Mouse (Mus musculus): Measurements from ENCODE around the gene Fdx1l.

Fdx1l gene

DNA sequence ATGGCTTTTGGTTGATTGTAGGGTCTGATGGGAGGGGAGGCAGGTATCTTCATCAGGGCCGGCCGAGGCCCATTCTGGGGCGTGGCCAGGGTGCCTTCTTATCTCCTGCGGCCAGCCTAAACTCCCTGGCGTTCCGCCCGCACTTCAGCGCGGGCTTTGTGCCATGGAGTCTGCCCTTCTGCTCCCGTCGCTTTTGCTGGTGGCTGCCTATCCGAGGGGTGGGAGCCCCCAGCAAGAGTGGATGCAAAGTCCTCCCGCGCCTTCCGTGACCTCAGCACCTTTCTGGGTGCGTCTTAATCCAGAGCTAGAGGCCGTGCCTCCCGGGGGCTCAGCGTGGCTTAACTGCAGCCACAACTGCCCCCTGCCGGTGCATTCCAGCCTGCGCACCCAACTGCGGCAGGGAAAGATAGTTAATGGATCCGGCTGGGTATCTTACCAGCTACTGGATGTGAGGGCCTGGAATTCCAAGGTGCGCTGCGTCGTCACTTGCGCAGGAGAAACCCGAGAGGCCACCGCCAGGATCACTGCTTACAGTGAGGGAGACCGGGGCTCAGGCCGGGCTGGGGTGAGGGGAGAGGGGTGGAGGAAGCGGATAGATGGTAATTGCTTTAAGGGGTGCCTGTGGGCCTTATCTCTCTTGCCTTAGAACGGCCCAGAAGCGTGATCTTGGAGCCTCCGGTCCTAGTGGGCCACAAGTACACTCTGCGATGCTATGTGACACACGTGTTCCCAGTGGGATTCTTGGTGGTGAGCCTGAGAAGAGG, 43.9 kb downstream of the Fdx1l start, which contains the start of gene Icam4:
Icam4 (plus strand) TSS at position 83 of the 764 bp plus-strand sequence.
- DNase-seq (ENCODE audit: low read depth, low spot score) = peak; percentile 49

DNA sequence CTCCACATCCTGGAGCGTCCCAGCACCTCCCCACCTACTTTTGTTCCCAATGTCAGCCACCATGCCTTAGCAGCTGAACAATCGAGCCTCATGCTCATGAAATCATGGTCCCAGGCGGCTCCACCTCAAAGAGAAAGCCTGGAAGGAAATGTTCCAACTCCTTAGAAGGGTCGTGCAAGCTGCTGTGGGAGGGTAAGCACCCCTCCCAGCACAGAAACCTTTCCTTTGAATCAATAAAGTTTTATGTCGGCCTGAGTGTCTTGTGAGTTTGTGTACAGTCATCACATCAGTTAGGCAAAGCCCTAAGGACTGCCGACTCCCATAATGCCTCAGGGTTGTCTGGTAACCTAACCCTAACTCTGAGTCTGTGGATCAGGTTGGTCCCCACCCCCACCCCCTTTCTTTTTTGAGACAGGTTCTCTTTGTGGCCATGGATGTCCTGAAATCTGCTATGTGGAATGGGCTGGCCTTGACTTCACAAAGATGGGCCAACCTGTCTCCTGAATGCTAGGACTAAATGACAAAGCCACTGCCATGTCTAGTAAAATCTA, 44.8 kb downstream of the Fdx1l start:
- no peak for DNase-seq (ENCODE audit: low read depth, low spot score)

DNA sequence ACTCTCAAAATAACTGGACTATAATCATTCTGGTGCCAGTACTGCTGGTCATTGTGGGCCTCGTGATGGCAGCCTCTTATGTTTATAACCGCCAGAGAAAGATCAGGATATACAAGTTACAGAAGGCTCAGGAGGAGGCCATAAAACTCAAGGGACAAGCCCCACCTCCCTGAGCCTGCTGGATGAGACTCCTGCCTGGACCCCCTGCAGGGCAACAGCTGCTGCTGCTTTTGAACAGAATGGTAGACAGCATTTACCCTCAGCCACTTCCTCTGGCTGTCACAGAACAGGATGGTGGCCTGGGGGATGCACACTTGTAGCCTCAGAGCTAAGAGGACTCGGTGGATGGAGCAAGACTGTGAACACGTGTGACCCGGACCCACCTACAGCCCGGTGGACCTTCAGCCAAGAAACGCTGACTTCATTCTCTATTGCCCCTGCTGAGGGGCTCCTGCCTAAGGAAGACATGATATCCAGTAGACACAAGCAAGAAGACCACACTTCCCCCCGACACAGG, 45.6 kb downstream of the Fdx1l start:
- DNase-seq (ENCODE audit: low read depth, low spot score) = no peak

DNA sequence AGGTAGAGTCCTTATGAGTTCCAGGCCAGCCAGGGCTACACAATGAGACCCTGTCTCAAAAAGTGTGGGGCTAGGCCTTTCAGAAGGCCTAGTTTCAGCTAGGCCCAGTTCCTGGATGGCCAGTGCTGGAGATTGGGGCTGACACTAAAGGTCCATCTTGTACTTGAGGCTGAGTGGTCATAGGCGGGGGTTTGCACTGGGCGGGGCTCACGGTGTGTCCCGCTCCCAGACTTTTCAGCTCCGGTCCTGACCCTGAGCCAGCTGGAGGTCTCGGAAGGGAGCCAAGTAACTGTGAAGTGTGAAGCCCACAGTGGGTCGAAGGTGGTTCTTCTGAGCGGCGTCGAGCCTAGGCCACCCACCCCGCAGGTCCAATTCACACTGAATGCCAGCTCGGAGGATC, 46.6 kb downstream of the Fdx1l start:
- no peak for DNase-seq (ENCODE audit: low read depth, low spot score)

DNA sequence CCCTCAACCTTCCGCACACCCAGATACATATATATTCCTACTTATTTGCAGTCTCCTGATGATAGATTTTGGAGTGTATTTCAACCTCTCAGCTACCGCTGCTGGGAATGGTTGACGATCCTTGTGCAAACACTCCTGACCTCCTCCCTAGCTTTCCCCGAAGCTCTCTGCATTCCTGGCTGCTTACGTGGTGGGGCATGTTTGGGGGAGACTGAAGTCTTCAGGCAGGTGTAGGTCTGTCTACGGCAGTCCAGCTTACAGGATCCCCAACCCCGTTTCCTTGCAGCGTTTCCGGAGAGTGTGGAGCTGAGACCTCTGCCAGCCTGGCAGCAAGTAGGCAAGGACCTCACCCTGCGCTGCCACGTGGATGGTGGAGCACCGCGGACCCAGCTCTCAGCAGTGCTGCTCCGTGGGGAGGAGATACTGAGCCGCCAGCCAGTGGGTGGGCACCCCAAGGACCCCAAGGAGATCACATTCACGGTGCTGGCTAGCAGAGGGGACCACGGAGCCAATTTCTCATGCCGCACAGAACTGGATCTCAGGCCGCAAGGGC, 48.1 kb downstream of the Fdx1l start:
- no peak for DNase-seq (ENCODE audit: low read depth, low spot score)

DNA sequence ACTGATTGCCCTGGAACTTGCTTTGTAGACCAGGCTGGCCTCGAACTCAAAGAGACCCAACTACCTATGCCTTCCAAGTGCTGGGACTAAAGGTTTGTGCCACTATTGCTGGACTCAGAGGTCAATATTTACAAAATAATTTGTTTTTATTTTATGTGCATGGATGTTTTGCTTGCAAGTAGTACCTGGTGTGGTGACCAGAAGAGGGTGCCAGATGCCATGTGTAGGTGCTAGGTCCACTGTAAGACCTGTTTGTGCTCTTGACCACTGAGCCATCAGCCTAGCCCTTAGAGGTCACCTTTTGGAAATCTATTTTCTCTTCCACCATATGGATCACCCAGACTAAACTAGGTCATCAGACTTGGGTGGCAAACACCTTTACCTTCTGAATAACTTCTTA, 50.7 kb downstream of the Fdx1l start:
- no peak for DNase-seq (ENCODE audit: low read depth, low spot score)

DNA sequence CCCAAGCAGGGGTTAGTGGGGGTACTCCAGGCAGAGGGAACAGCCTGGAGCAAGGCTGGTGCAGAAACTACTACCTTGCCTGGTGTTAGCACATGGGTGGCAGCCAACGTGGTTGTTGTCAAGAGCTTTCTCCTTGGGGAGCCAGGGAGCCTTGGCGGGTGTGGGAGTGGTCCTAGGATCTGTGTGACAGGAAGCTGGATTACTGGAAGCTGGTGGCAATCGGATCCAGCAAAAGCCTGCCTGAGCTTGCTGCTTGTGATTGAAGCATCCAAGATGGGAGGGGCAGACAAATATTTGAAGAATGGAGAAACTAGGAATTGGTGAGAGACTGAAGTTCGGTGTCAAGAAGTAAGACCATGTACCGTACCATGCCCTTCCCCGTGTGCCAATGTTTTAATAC, 51.1 kb downstream of the Fdx1l start:
- DNase-seq (ENCODE audit: low read depth, low spot score) = no peak

DNA sequence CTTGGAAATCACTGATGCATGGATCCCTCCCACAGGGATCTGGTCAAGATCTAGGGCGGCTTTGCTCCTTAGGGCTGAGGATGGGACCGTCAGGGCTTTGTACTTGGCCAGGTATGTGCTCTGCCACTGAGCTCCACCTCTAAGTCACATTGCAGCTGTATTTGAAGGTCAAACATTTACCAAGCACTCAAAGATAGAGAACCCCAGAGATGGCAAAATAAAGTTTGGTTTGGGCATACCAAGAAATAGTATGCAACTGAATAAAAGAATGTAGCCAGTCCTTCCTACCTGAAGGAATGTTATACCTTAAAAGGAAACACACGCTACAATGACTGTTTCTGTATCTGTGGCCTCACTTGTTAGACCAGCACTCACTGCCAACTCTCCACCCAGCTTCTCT, 52.1 kb downstream of the Fdx1l start:
- DNase-seq (ENCODE audit: low read depth, low spot score) = no peak

DNA sequence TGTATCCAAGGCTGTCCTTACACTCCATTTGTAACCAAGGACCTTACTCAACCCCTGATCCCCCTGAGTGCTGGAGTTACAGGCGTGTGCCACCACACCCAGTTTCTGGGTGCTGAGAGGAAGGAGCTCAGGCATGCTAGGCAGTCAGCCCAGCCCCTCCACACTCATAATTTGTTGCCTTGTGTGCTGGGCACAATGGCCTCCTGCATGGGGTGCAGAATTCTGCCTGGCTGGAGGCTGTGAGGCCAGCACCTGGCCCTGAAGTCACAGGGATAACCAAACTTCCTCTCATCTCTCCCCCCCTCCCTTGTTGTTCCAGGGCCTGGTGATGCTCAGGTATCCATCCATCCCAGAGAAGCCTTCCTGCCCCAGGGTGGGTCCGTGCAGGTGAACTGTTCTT, 54.8 kb downstream of the Fdx1l start:
- no peak for DNase-seq (ENCODE audit: low read depth, low spot score)
